Mouse (Mus musculus): Measurements from ENCODE around the gene Fam71f2. TPM values are rescaled to one million over a fixed set of nuclear protein-coding genes. Genes with fewer than 3 reads are reported as not detected.

Gene Fam71f2
- polyA plus RNA-seq, 1 experiment from 2014 or later, result 0.79 TPM

- WGBS, result 89% methylated on average over 6 of the region's 6 CpGs
- Histone ChIP-seq H3K9me3 (ENCODE audit: control insufficient read depth, low read length) (no peaks in the 10 kb centered on the region), H3K27me3 (ENCODE audit: control insufficient read depth, insufficient read depth, low read length) (no peaks in the 10 kb centered on the region), H3K4me3 (ENCODE audit: low read depth, low read length) (no peak overlapping the region), H3K36me3 (ENCODE audit: control insufficient read depth, insufficient read depth, low read length) (no peaks in the 10 kb centered on the region), H3K4me2 (no peak overlapping the region), H3K4me1 (ENCODE audit: control insufficient read depth, insufficient read depth, low read length) (0 out of 2 replicates have a peak, but pooled peaks cover 2% of the 10 kb centered on the region), H3K9ac (ENCODE audit: low read length) (no peak overlapping the region), H3K27ac (ENCODE audit: low read depth, low read length) (no peak overlapping the region)
- ATAC-seq (ENCODE audit: low FRiP score) (no peak), DNase-seq (ENCODE audit: low spot score, missing footprints) (no peak)
Measured at GRCm38 (mm10) chr6:29269006-29269668, 10.3 kb upstream of the Fam71f2 start.

- Histone ChIP-seq H3K27ac (ENCODE audit: low read depth, low read length) (no peak overlapping the region), H3K4me3 (ENCODE audit: low read depth, low read length) (no peak overlapping the region), H3K4me1 (ENCODE audit: control insufficient read depth, insufficient read depth, low read length) (0 out of 2 replicates have a peak, but pooled peaks cover 2% of the 10 kb centered on the region), H3K36me3 (ENCODE audit: control insufficient read depth, insufficient read depth, low read length) (peaks cover 3% of the 10 kb centered on the region; the same call in 1 of the 2 replicates), H3K9ac (ENCODE audit: low read length) (no peak overlapping the region), H3K9me3 (ENCODE audit: control insufficient read depth, low read length) (no peaks in the 10 kb centered on the region), H3K27me3 (ENCODE audit: control insufficient read depth, insufficient read depth, low read length) (no peaks in the 10 kb centered on the region), H3K4me2 (no peak overlapping the region)
- ATAC-seq (ENCODE audit: low FRiP score) (no peak), DNase-seq (ENCODE audit: low spot score, missing footprints) (no peak)
- 21% methylated on average over 8 of the region's 8 CpGs for WGBS
Measured at GRCm38 (mm10) chr6:29270961-29271360, 8.4 kb upstream of the Fam71f2 start.

- H3K27me3 ChIP-seq (ENCODE audit: control insufficient read depth, insufficient read depth, low read length), result no peaks in the 10 kb centered on the region
- DNase-seq (ENCODE audit: low spot score, missing footprints) (peak; percentile 99), ATAC-seq (ENCODE audit: low FRiP score) (peak; percentile 98)
- H3K9me3 ChIP-seq (ENCODE audit: control insufficient read depth, low read length), result no peaks in the 10 kb centered on the region
- H3K4me1 ChIP-seq (ENCODE audit: control insufficient read depth, insufficient read depth, low read length), result peaks cover 4% of the 10 kb centered on the region; the same call in 1 of the 2 replicates
- H3K27ac ChIP-seq (ENCODE audit: low read depth, low read length), result peak within 1 kb of the TSS; percentile 27; the same call in 1 of the 2 replicates
- H3K36me3 ChIP-seq (ENCODE audit: control insufficient read depth, insufficient read depth, low read length), result peaks cover 3% of the 10 kb centered on the region; the same call in 1 of the 2 replicates
- H3K4me2 ChIP-seq, result peak within 1 kb of the TSS; percentile 77
- H3K9ac ChIP-seq (ENCODE audit: low read length), result peak within 1 kb of the TSS; percentile 80
- under 1% methylated on average over 46 of the region's 46 CpGs for WGBS
- peak within 1 kb of the TSS; percentile 65 for H3K4me3 ChIP-seq (ENCODE audit: low read depth, low read length)
Measured at GRCm38 (mm10) chr6:29272312-29273072, 6.9 kb upstream of the Fam71f2 start, which contains the start of gene Hilpda. TSS of gene Hilpda (plus strand) at chr6:29272488.

GRCm38 (mm10) chr6:29276746-29277145, 2.6 kb upstream of the Fam71f2 start:
- ATAC-seq (ENCODE audit: low FRiP score) (no peak), DNase-seq (ENCODE audit: low spot score, missing footprints) (no peak)
- Histone ChIP-seq H3K27ac (ENCODE audit: low read depth, low read length) (0 out of 2 replicates have a peak overlapping the region, but pooled peaks have one; percentile 9), H3K27me3 (ENCODE audit: control insufficient read depth, insufficient read depth, low read length) (no peaks in the 10 kb centered on the region), H3K9me3 (ENCODE audit: control insufficient read depth, low read length) (no peaks in the 10 kb centered on the region), H3K4me1 (ENCODE audit: control insufficient read depth, insufficient read depth, low read length) (peaks cover 4% of the 10 kb centered on the region; the same call in 1 of the 2 replicates), H3K4me3 (ENCODE audit: low read depth, low read length) (no peak overlapping the region), H3K4me2 (no peak overlapping the region), H3K9ac (ENCODE audit: low read length) (peak overlapping the region; percentile 9; the same call in 1 of the 2 replicates), H3K36me3 (ENCODE audit: control insufficient read depth, insufficient read depth, low read length) (peaks cover 3% of the 10 kb centered on the region; the same call in 1 of the 2 replicates)
- 88% methylated on average over 5 of the region's 5 CpGs for WGBS

- no peaks in the 10 kb centered on the region for H3K9me3 ChIP-seq (ENCODE audit: control insufficient read depth, low read length)
- no peak overlapping the region for H3K4me2 ChIP-seq
- peaks cover 2% of the 10 kb centered on the region; the same call in 1 of the 2 replicates for H3K4me1 ChIP-seq (ENCODE audit: control insufficient read depth, insufficient read depth, low read length)
- ATAC-seq (ENCODE audit: low FRiP score), result peak; percentile 55; the same call in 1 of the 2 replicates
- peaks cover 3% of the 10 kb centered on the region; the same call in 1 of the 2 replicates for H3K36me3 ChIP-seq (ENCODE audit: control insufficient read depth, insufficient read depth, low read length)
- 31% methylated on average over 8 of the region's 8 CpGs for WGBS
- no peak overlapping the region for H3K4me3 ChIP-seq (ENCODE audit: low read depth, low read length)
- no peak overlapping the region for H3K9ac ChIP-seq (ENCODE audit: low read length)
- peak; percentile 91 for DNase-seq (ENCODE audit: low spot score, missing footprints)
- H3K27me3 ChIP-seq (ENCODE audit: control insufficient read depth, insufficient read depth, low read length), result no peaks in the 10 kb centered on the region
- no peak overlapping the region for H3K27ac ChIP-seq (ENCODE audit: low read depth, low read length)
Measured at GRCm38 (mm10) chr6:29278513-29279267, 703 bp upstream of the Fam71f2 start.

GRCm38 (mm10) chr6:29280671-29281070, 1.3 kb downstream of the Fam71f2 start:
- H3K9me3 ChIP-seq (ENCODE audit: control insufficient read depth, low read length), result no peaks in the 10 kb centered on the region
- peaks cover 2% of the 10 kb centered on the region; the same call in 1 of the 2 replicates for H3K4me1 ChIP-seq (ENCODE audit: control insufficient read depth, insufficient read depth, low read length)
- no peaks in the 10 kb centered on the region for H3K36me3 ChIP-seq (ENCODE audit: control insufficient read depth, insufficient read depth, low read length)
- no peak overlapping the region for H3K4me3 ChIP-seq (ENCODE audit: low read depth, low read length)
- no peak overlapping the region for H3K27ac ChIP-seq (ENCODE audit: low read depth, low read length)
- H3K9ac ChIP-seq (ENCODE audit: low read length), result no peak overlapping the region
- H3K4me2 ChIP-seq, result no peak overlapping the region
- DNase-seq (ENCODE audit: low spot score, missing footprints) (no peak), ATAC-seq (ENCODE audit: low FRiP score) (no peak)
- WGBS, result 36% methylated on average over 7 of the region's 7 CpGs
- H3K27me3 ChIP-seq (ENCODE audit: control insufficient read depth, insufficient read depth, low read length), result no peaks in the 10 kb centered on the region

- H3K36me3 ChIP-seq (ENCODE audit: control insufficient read depth, insufficient read depth, low read length), result no peaks in the 10 kb centered on the region
- no peak overlapping the region for H3K4me2 ChIP-seq
- no peak overlapping the region for H3K27ac ChIP-seq (ENCODE audit: low read depth, low read length)
- no peaks in the 10 kb centered on the region for H3K27me3 ChIP-seq (ENCODE audit: control insufficient read depth, insufficient read depth, low read length)
- no peak for ATAC-seq (ENCODE audit: low FRiP score)
- H3K4me3 ChIP-seq (ENCODE audit: low read depth, low read length), result no peak overlapping the region
- DNase-seq (ENCODE audit: low spot score, missing footprints), result no peak
- peaks cover 3% of the 10 kb centered on the region; the same call in 1 of the 2 replicates for H3K4me1 ChIP-seq (ENCODE audit: control insufficient read depth, insufficient read depth, low read length)
- no peak overlapping the region for H3K9ac ChIP-seq (ENCODE audit: low read length)
- 67% methylated on average over 7 of the region's 7 CpGs for WGBS
- no peaks in the 10 kb centered on the region for H3K9me3 ChIP-seq (ENCODE audit: control insufficient read depth, low read length)
Measured at GRCm38 (mm10) chr6:29286870-29287269, 7.5 kb downstream of the Fam71f2 start.

GRCm38 (mm10) chr6:29287481-29287880, 8.1 kb downstream of the Fam71f2 start:
- H3K4me1 ChIP-seq (ENCODE audit: control insufficient read depth, insufficient read depth, low read length), result peaks cover 3% of the 10 kb centered on the region; the same call in 1 of the 2 replicates
- 29% methylated on average over 6 of the region's 6 CpGs for WGBS
- no peaks in the 10 kb centered on the region for H3K9me3 ChIP-seq (ENCODE audit: control insufficient read depth, low read length)
- no peaks in the 10 kb centered on the region for H3K27me3 ChIP-seq (ENCODE audit: control insufficient read depth, insufficient read depth, low read length)
- ATAC-seq (ENCODE audit: low FRiP score) (no peak), DNase-seq (ENCODE audit: low spot score, missing footprints) (no peak)
- no peak overlapping the region for H3K27ac ChIP-seq (ENCODE audit: low read depth, low read length)
- H3K4me3 ChIP-seq (ENCODE audit: low read depth, low read length), result no peak overlapping the region
- no peak overlapping the region for H3K9ac ChIP-seq (ENCODE audit: low read length)
- no peaks in the 10 kb centered on the region for H3K36me3 ChIP-seq (ENCODE audit: control insufficient read depth, insufficient read depth, low read length)
- H3K4me2 ChIP-seq, result no peak overlapping the region

All from midbrain, embryonic 11.5 days (tissue).